Mouse (Mus musculus): Measurements from ENCODE around the gene Snx20.

- TF ChIP-seq EP300 (IDR thresholded peaks at IDR 0.05; ENCODE audit: insufficient read depth, low read depth, low read length) (no peak), CTCF (IDR thresholded peaks at IDR 0.05; ENCODE audit: low read depth, low read length) (no peak)
These were observed 25.7 kb downstream of the Snx20 start for GRCm38 (mm10) chr8:88610271-88610670.
